Mouse (Mus musculus): ENCODE results near the gene Ifnar1. TPM values are rescaled to one million over a fixed set of nuclear protein-coding genes. Genes with fewer than 3 reads are reported as not detected.

The Ifnar1 gene
- polyA plus RNA-seq, 1 experiment: 31.3 TPM

DNA sequence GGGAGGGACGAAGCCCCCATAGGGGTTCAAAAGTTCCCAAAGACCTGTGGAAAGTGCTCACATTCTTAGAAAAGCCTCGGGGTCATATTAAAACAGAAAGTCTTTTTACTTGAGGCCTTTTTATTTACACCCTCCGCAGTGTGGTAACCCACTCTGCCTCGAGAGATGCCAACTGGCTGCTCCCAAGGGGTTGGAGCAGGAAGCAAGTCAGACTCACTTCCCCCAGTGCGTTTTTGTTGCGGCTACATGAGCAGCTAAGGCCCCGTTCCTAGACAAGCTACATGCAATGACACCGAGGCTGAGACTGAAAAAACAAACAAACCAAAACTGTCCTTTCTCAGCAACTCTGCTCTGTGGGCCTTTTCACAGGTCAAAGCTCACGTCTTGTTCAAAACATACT lies 53.5 kb downstream of the Ifnar1 start:
- no peaks in the 10 kb centered on the region for H3K9me3 ChIP-seq (replicated peaks; ENCODE audit: control insufficient read depth, insufficient read depth, low read length, poor library complexity, severe bottlenecking)
- H3K4me1 ChIP-seq (ENCODE audit: control insufficient read depth, insufficient read depth, low read length): no peaks in the 10 kb centered on the region
- no peak for TF ChIP-seq EP300 (IDR thresholded peaks at IDR 0.05; ENCODE audit: insufficient read depth, low read depth, low read length)
- no peak for TF ChIP-seq CTCF (IDR thresholded peaks at IDR 0.05; ENCODE audit: low read depth, low read length)
- no peak for TF ChIP-seq POLR2A (IDR thresholded peaks at IDR 0.05; ENCODE audit: insufficient read depth, low read length)
- no peak overlapping the region for H3K4me3 ChIP-seq (ENCODE audit: low read depth, low read length)
- H3K27me3 ChIP-seq (ENCODE audit: control insufficient read depth, insufficient read depth, low read length, poor library complexity, severe bottlenecking): no peaks in the 10 kb centered on the region
- H3K27ac ChIP-seq (ENCODE audit: insufficient read depth, low read length): no peak overlapping the region
- H3K9ac ChIP-seq (ENCODE audit: low read depth, poor library complexity, severe bottlenecking): no peak overlapping the region
- H3K36me3 ChIP-seq (ENCODE audit: control insufficient read depth, insufficient read depth, low read length, poor library complexity, severe bottlenecking): no peaks in the 10 kb centered on the region

DNA sequence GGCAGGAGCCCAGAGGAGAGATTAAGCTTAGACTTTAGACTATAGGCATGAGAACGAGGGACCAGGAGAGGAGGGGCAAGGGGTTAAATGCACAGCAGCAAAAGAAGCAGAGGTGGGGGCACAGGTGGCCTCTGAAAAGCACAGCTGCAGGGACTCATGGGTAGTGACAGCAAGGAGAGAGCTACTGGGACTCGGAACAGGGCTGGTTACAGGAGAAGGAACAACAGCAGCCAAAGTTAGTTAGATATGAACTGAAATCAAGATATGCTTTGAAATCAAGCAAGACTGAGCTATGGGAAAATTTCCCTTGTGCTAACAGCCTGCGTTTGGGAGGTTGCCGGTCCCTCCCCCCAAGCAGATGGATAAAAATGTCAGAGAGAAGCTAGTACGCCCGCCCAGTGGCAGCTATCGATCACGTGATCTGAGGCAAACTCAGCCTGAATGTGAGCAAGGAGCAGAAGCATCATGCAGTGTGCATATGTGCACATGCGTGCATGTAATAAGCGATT lies 56.6 kb downstream of the Ifnar1 start:
- Histone ChIP-seq H3K4me1 (ENCODE audit: control insufficient read depth, insufficient read depth, low read length) (no peaks in the 10 kb centered on the region), H3K27ac (ENCODE audit: insufficient read depth, low read length) (no peak overlapping the region), H3K9ac (ENCODE audit: low read depth, poor library complexity, severe bottlenecking) (no peak overlapping the region), H3K36me3 (ENCODE audit: control insufficient read depth, insufficient read depth, low read length, poor library complexity, severe bottlenecking) (no peaks in the 10 kb centered on the region), H3K4me3 (ENCODE audit: low read depth, low read length) (no peak overlapping the region), H3K9me3 (replicated peaks; ENCODE audit: control insufficient read depth, insufficient read depth, low read length, poor library complexity, severe bottlenecking) (no peaks in the 10 kb centered on the region), H3K27me3 (ENCODE audit: control insufficient read depth, insufficient read depth, low read length, poor library complexity, severe bottlenecking) (no peaks in the 10 kb centered on the region)
- TF ChIP-seq EP300 (IDR thresholded peaks at IDR 0.05; ENCODE audit: insufficient read depth, low read depth, low read length) (no peak), CTCF (IDR thresholded peaks at IDR 0.05; ENCODE audit: low read depth, low read length) (no peak), POLR2A (IDR thresholded peaks at IDR 0.05; ENCODE audit: insufficient read depth, low read length) (no peak)

DNA sequence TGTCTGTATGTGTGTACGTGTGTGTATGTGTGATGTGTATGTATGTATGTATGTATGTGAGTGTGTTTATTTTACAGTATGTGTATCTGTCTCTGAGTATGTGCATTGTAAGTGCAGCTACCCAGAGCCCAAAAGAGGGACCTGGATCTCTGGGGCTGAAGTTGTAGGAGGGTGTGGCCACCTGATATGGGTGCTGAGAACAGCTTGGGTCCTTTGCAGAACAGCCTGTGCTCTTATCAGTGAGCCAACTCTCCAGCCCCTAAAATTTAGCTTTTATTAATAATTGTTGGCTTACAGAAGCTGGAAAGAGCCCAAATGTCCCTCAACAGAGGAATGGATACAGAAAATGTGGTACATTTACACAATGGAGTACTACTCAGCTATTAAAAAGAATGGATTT lies 58.6 kb downstream of the Ifnar1 start:
- H3K4me3 ChIP-seq (ENCODE audit: low read depth, low read length): no peak overlapping the region
- H3K9ac ChIP-seq (ENCODE audit: low read depth, poor library complexity, severe bottlenecking): no peak overlapping the region
- TF ChIP-seq POLR2A (IDR thresholded peaks at IDR 0.05; ENCODE audit: insufficient read depth, low read length) (no peak), EP300 (IDR thresholded peaks at IDR 0.05; ENCODE audit: insufficient read depth, low read depth, low read length) (no peak), CTCF (IDR thresholded peaks at IDR 0.05; ENCODE audit: low read depth, low read length) (no peak)
- no peaks in the 10 kb centered on the region for H3K9me3 ChIP-seq (replicated peaks; ENCODE audit: control insufficient read depth, insufficient read depth, low read length, poor library complexity, severe bottlenecking)
- no peak overlapping the region for H3K27ac ChIP-seq (ENCODE audit: insufficient read depth, low read length)
- H3K36me3 ChIP-seq (ENCODE audit: control insufficient read depth, insufficient read depth, low read length, poor library complexity, severe bottlenecking): no peaks in the 10 kb centered on the region
- H3K4me1 ChIP-seq (ENCODE audit: control insufficient read depth, insufficient read depth, low read length): no peaks in the 10 kb centered on the region
- H3K27me3 ChIP-seq (ENCODE audit: control insufficient read depth, insufficient read depth, low read length, poor library complexity, severe bottlenecking): no peaks in the 10 kb centered on the region

DNA sequence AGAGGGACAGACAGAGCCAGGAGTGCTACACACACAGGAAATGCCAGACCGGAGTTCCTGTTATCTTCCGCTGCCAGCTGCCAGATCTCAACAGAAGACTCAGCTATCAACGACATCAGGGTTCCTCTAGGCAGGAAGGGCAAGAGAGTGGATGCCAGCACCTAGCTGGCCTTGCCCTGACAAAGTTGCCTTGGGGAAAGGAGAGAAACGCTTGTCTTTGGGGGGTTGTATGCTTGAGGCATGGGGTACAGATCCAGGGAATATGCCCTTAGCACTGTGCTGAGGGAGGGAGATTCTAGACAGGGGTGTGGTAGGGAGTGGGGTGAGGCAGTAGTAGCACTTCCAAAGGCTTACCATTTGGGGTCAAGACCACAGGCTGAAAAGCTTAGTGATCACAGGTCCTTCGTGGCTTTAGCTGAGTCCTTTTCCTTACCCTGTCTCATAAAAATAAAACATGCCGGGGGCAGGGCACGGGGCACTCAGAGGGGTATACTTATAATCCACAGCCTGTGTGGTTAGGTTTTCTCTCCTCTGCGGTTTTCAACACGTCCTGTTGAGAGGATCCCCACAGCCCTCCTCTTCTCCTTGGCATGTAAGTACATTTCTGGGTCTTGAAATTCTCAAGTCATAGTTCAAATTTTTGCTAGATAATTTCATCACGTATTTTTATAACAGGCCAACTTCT lies 60.7 kb downstream of the Ifnar1 start:
- TF ChIP-seq POLR2A (IDR thresholded peaks at IDR 0.05; ENCODE audit: insufficient read depth, low read length) (no peak), CTCF (IDR thresholded peaks at IDR 0.05; ENCODE audit: low read depth, low read length) (no peak), EP300 (IDR thresholded peaks at IDR 0.05; ENCODE audit: insufficient read depth, low read depth, low read length) (no peak)
- no peaks in the 10 kb centered on the region for H3K9me3 ChIP-seq (replicated peaks; ENCODE audit: control insufficient read depth, insufficient read depth, low read length, poor library complexity, severe bottlenecking)
- H3K9ac ChIP-seq (ENCODE audit: low read depth, poor library complexity, severe bottlenecking): no peak overlapping the region
- H3K4me1 ChIP-seq (ENCODE audit: control insufficient read depth, insufficient read depth, low read length): no peaks in the 10 kb centered on the region
- no peak overlapping the region for H3K27ac ChIP-seq (ENCODE audit: insufficient read depth, low read length)
- H3K27me3 ChIP-seq (ENCODE audit: control insufficient read depth, insufficient read depth, low read length, poor library complexity, severe bottlenecking): no peaks in the 10 kb centered on the region
- H3K36me3 ChIP-seq (ENCODE audit: control insufficient read depth, insufficient read depth, low read length, poor library complexity, severe bottlenecking): no peaks in the 10 kb centered on the region
- H3K4me3 ChIP-seq (ENCODE audit: low read depth, low read length): no peak overlapping the region

DNA sequence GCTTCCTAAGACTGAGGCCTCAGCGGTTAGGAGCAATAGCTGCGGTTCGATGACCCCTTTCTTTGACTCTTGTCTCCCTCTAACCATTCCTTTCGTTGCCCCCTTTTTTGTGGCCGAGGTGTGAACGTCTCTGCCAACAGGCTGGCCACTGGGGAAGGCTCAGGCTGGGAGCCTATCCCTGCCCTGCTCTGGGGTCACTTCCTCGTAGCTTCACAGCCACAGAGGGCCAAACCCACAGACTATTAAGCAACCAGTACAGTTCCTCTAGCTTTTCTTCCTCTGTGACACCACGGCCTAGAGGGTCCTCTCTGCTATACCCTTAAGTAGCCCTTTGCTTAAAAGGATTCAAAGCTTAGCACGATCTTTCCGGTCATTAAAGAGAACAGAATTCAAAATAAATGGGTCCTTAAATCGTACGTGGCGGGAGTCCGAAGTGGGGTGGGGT lies 61.4 kb downstream of the Ifnar1 start:
- H3K36me3 ChIP-seq (ENCODE audit: control insufficient read depth, insufficient read depth, low read length, poor library complexity, severe bottlenecking): no peaks in the 10 kb centered on the region
- TF ChIP-seq EP300 (IDR thresholded peaks at IDR 0.05; ENCODE audit: insufficient read depth, low read depth, low read length) (no peak), CTCF (IDR thresholded peaks at IDR 0.05; ENCODE audit: low read depth, low read length) (no peak), POLR2A (IDR thresholded peaks at IDR 0.05; ENCODE audit: insufficient read depth, low read length) (no peak)
- no peak overlapping the region for H3K27ac ChIP-seq (ENCODE audit: insufficient read depth, low read length)
- peak overlapping the region; percentile 85 for H3K9ac ChIP-seq (ENCODE audit: low read depth, poor library complexity, severe bottlenecking)
- peak overlapping the region; percentile 42 for H3K4me3 ChIP-seq (ENCODE audit: low read depth, low read length)
- no peaks in the 10 kb centered on the region for H3K4me1 ChIP-seq (ENCODE audit: control insufficient read depth, insufficient read depth, low read length)
- H3K9me3 ChIP-seq (replicated peaks; ENCODE audit: control insufficient read depth, insufficient read depth, low read length, poor library complexity, severe bottlenecking): no peaks in the 10 kb centered on the region
- no peaks in the 10 kb centered on the region for H3K27me3 ChIP-seq (ENCODE audit: control insufficient read depth, insufficient read depth, low read length, poor library complexity, severe bottlenecking)
